Mouse (Mus musculus) megakaryocyte, embryonic 14.5 days (primary cell): ENCODE data around the gene Atp2b4.

Experiments used
- FLI1 ChIP-seq: IDR thresholded peaks from 2 replicates; pipeline ENCODE4 v1.6.1; 2012; ENCODE audit warnings: low read length, inconsistent platforms, mixed read lengths
- GATA1 ChIP-seq: IDR thresholded peaks from 3 replicates; pipeline ENCODE4 v1.6.1; 2012; ENCODE audit warnings: mixed read lengths, low read length, inconsistent platforms, borderline replicate concordance

DNA sequence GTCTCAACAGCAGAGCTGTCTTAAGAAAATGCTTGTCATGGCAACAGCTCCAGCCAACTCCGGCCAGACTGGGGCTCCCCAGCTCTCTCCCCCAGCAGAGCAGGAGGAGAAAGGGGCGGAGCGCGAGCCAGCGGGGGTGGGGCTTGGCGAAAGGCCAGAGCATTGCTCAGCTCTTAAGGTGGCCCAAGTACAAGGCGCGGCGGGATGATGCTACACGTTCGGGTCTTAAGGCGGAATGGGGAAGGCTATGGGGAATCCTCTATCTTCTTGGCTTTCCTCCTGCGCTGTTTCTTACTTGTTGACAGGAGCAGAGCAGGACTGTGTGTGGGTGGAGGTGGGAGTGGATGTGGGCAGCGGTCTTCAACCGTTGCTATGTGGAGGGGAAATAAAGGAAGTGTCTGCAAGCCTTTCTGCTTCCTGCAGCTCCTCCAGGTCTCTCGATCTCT, at the start of gene Atp2b4:
- no peak for TF ChIP-seq GATA1
- peak; percentile 62; the same call in 1 of the 2 replicates for TF ChIP-seq FLI1
